22 mouse cellular contexts compared by ENCODE assay signal in the genomic region with DNA sequence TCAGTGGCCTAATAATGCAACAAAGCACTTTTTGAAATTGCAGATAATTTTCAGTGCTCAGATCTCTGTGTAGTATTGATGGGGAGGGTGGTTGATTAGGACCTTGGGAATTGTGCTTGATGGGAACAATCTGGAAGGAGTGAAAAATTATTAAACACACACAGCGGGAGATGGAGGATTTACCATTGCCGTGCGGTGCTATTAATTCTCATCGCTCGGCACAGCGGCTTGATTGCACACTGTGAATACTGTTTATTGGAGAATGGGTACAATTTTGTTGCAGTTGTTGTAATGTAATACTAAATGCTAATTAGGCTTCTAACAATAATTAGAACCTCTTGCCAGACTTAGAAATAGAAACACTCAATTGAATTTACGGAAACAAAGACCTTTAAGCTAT.
"Had no signal": no experiment of that assay in that cellular context is flagged by ENCODE, and none has a peak within 500 bp of the region (broad histone marks: within the 10 kb centered on the region; RNA-seq: fewer than 3 reads in every experiment).

No protein-coding gene starts in this region.

- H3K4me3 ChIP-seq: kidney, embryonic 15.5 days; left cerebral cortex, adult 2 months; limb, embryonic 13.5 days; liver, embryonic 12.5 days; liver, embryonic 15.5 days; neural tube, embryonic 12.5 days had no signal

- H3K9ac ChIP-seq: kidney, embryonic 15.5 days; limb, embryonic 13.5 days; liver, embryonic 12.5 days; liver, embryonic 15.5 days; neural tube, embryonic 12.5 days had no signal

- H3K4me2 ChIP-seq: kidney, embryonic 15.5 days; limb, embryonic 13.5 days; liver, embryonic 12.5 days; liver, embryonic 15.5 days; neural tube, embryonic 12.5 days had no signal

- H3K27ac ChIP-seq: kidney, embryonic 15.5 days; left cerebral cortex, adult 2 months; liver, embryonic 12.5 days; liver, embryonic 15.5 days; macrophage; neural tube, embryonic 12.5 days; stomach, postnatal 0 days had no signal

- H3K36me3 ChIP-seq: kidney, embryonic 15.5 days; limb, embryonic 13.5 days; liver, embryonic 12.5 days; liver, embryonic 15.5 days; neural tube, embryonic 12.5 days had no signal

- DNase-seq: kidney, adult 8-10 months; kidney, postnatal 10 days; kidney, postnatal 36 days; layer of hippocampus, postnatal 36 days; liver; lung, adult 18-20 months; lung, postnatal 14 days; midbrain, embryonic 14.5 days; right cerebral cortex, adult 18-20 months; right cerebral cortex, postnatal 14 days; right cerebral cortex, postnatal 4 days; thymus, adult 2 months; thymus, postnatal 14 days; thymus, postnatal 4 days had no signal

- ATAC-seq: liver, embryonic 12.5 days had no signal

- H3K4me1 ChIP-seq: liver, embryonic 12.5 days; liver, embryonic 15.5 days had no signal

- H3K9me3 ChIP-seq: kidney, embryonic 15.5 days; limb, embryonic 13.5 days; liver, embryonic 12.5 days; liver, embryonic 15.5 days; neural tube, embryonic 12.5 days had no signal

- H3K27me3 ChIP-seq: liver, embryonic 12.5 days; liver, embryonic 15.5 days; neural tube, embryonic 12.5 days had no signal
